Mouse (Mus musculus) embryonic facial prominence, embryonic 13.5 days (tissue): ENCODE measurements around the gene Gjb4. TPM values are rescaled to one million over a fixed set of nuclear protein-coding genes. Genes with fewer than 3 reads are reported as not detected.

Source experiments
- ATAC-seq: fragments of 200-750 bp; cut with Nextera tagmentation; 2 replicates; pipeline ENCODE4 v1.8.0; 2017; ENCODE audit warnings: low read depth; ENCODE audit not compliant: insufficient number of reproducible peaks, insufficient read depth, low FRiP score, low TSS enrichment
- H3K27ac ChIP-seq: fragments of 300-500 bp; sonication (generic); 2 replicates; pipeline ENCODE4 v1.5.1; 2015; ENCODE audit warnings: moderate library complexity, mild to moderate bottlenecking, inconsistent platforms
- H3K27me3 ChIP-seq: fragments of 300-500 bp; sonication (generic); 2 replicates; pipeline ENCODE4 v1.6.1; 2015; ENCODE audit warnings: mild to moderate bottlenecking, inconsistent platforms
- H3K36me3 ChIP-seq: fragments of 300-500 bp; sonication (generic); 2 replicates; pipeline ENCODE4 v1.6.1; 2015; ENCODE audit warnings: mild to moderate bottlenecking, inconsistent platforms
- H3K4me1 ChIP-seq: fragments of 300-500 bp; sonication (generic); 2 replicates; pipeline ENCODE4 v1.6.1; 2015; ENCODE audit warnings: inconsistent platforms
- H3K4me2 ChIP-seq: fragments of 300-500 bp; sonication (generic); 2 replicates; pipeline ENCODE4 v1.6.1; 2015; ENCODE audit warnings: moderate library complexity, mild to moderate bottlenecking, inconsistent platforms
- H3K4me3 ChIP-seq: fragments of 300-500 bp; sonication (generic); 2 replicates; pipeline ENCODE4 v1.5.1; 2015; ENCODE audit warnings: mild to moderate bottlenecking, inconsistent platforms
- H3K9ac ChIP-seq: fragments of 300-500 bp; sonication (generic); 2 replicates; pipeline ENCODE4 v1.6.1; 2015; ENCODE audit warnings: mild to moderate bottlenecking, inconsistent platforms
- H3K9me3 ChIP-seq: fragments of 300-500 bp; sonication (generic); 2 replicates; pipeline ENCODE4 v1.6.1; 2016; ENCODE audit warnings: inconsistent platforms
- WGBS: fragments of 180-500 bp; shearing (Covaris S2); methylation state at CpG from one replicate; pipeline ENCODE4 v1.1.7; 2015; ENCODE audit warnings: mixed read lengths; 5-methylcytosine and 5-hydroxymethylcytosine counted together
- polyA plus RNA-seq: library from polyadenylated mRNA; unstranded; fragments of >200 nt; fragmentation: Nextera tagmentation; extraction: Ambion mirVana; gene quantifications from 2 replicates; pipeline ENCODE4 v1.2.1, GENCODE M21; 2015

Gjb4 gene
- polyA plus RNA-seq, 1 experiment from 2014 or later = 0.14 TPM

GRCm38 (mm10) chr4:127325276-127325675 lies 28.6 kb downstream of the Gjb4 start:
- no peak overlapping the region for H3K4me2 ChIP-seq
- 89% methylated on average over 5 of the region's 5 CpGs for WGBS
- H3K27me3 ChIP-seq = peaks cover 47% of the 10 kb centered on the region
- H3K4me3 ChIP-seq = no peak overlapping the region
- no peaks in the 10 kb centered on the region for H3K9me3 ChIP-seq
- H3K36me3 ChIP-seq = no peaks in the 10 kb centered on the region
- ATAC-seq = no peak
- H3K27ac ChIP-seq = no peak overlapping the region
- H3K4me1 ChIP-seq = peaks cover 10% of the 10 kb centered on the region; the same call in 1 of the 2 replicates
- no peak overlapping the region for H3K9ac ChIP-seq

DNA sequence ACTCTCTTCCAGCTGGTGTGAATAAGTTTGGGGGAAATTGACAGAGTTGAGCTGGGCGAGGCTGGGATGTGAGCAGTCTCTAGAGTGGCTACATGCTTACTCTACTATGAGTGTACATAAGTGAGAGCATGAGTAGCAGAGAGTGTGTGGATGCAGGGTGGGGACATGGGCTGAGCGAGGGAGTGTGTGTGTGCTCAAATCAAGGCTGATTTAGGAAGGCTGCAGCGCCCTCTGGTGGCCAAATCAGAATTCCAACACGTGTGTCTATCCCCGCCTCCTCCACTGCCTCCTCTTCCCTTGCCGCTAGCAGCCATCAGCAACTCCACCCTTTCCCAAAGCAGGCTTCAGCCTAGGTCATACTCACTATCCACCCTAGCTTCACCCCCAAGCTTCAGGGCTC lies 29.1 kb downstream of the Gjb4 start:
- H3K4me1 ChIP-seq = 0 out of 2 replicates have a peak, but pooled peaks cover 6% of the 10 kb centered on the region
- no peaks in the 10 kb centered on the region for H3K36me3 ChIP-seq
- H3K27me3 ChIP-seq = peaks cover 42% of the 10 kb centered on the region
- H3K27ac ChIP-seq = no peak overlapping the region
- H3K4me3 ChIP-seq = no peak overlapping the region
- no peak overlapping the region for H3K4me2 ChIP-seq
- WGBS = 7% methylated on average over 6 of the region's 6 CpGs
- H3K9me3 ChIP-seq = no peaks in the 10 kb centered on the region
- no peak; the same call in 1 of the 2 replicates for ATAC-seq
- H3K9ac ChIP-seq = no peak overlapping the region

DNA sequence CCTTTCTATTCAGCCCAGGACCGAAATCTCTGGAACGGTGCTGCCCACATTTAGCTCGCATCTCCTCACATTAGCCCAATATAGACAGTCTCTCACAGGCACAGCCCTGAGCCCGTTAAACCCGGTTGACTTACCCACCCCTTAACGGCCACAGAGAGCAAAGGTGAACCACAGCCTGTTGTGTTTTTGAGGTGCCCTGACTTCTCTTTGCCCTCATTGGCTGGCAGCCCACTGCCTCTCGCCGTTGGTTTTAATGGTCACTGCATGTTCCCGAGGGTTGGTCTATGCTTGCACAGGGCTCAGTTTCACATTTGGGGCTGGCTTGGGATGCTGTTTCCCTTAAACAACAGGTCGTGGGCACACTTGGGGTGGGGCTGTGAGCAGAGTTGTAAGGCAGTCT lies 29.6 kb downstream of the Gjb4 start:
- Histone ChIP-seq H3K36me3 (no peaks in the 10 kb centered on the region), H3K9me3 (no peaks in the 10 kb centered on the region), H3K4me1 (0 out of 2 replicates have a peak, but pooled peaks cover 3% of the 10 kb centered on the region), H3K4me2 (no peak overlapping the region), H3K27me3 (peaks cover 37% of the 10 kb centered on the region), H3K4me3 (no peak overlapping the region), H3K9ac (no peak overlapping the region), H3K27ac (no peak overlapping the region)
- ATAC-seq = no peak
- WGBS = 77% methylated on average over 10 of the region's 10 CpGs

DNA sequence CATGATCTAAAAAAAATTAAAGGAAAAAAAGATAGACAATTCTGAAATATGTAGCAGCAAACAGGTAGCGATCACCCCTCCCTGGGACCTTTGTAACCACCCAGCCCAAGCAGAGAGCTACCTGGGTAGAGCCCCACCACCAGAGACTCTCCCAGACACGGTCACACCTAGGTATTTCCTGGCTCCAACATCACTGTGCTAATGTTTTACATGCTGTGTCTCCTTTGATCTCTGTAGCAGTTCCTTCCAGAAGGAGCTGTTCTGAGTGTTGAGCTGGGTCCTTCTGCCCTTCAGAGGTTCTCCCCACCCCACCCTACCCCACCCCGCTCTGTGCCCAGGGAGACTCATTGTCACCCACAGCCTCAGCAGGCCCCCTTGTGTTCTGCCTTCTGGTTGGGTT lies 30.2 kb downstream of the Gjb4 start:
- WGBS = 91% methylated on average over 3 of the region's 3 CpGs
- Histone ChIP-seq H3K27ac (no peak overlapping the region), H3K4me3 (no peak overlapping the region), H3K9ac (no peak overlapping the region), H3K9me3 (no peaks in the 10 kb centered on the region), H3K36me3 (no peaks in the 10 kb centered on the region), H3K27me3 (peaks cover 31% of the 10 kb centered on the region), H3K4me2 (no peak overlapping the region), H3K4me1 (no peaks in the 10 kb centered on the region)
- ATAC-seq = no peak

GRCm38 (mm10) chr4:127319613-127320012 lies 34.3 kb downstream of the Gjb4 start:
- no peak for ATAC-seq
- WGBS = 4% methylated on average over 3 of the region's 3 CpGs
- Histone ChIP-seq H3K27me3 (peaks cover 3% of the 10 kb centered on the region), H3K9me3 (no peaks in the 10 kb centered on the region), H3K4me3 (no peak overlapping the region), H3K4me1 (no peaks in the 10 kb centered on the region), H3K9ac (no peak overlapping the region), H3K36me3 (no peaks in the 10 kb centered on the region), H3K4me2 (no peak overlapping the region), H3K27ac (no peak overlapping the region)

- Histone ChIP-seq H3K9me3 (no peaks in the 10 kb centered on the region), H3K4me1 (peaks cover 19% of the 10 kb centered on the region), H3K4me2 (no peak overlapping the region), H3K36me3 (no peaks in the 10 kb centered on the region), H3K27me3 (peaks cover 25% of the 10 kb centered on the region), H3K9ac (no peak overlapping the region), H3K4me3 (no peak overlapping the region), H3K27ac (no peak overlapping the region)
- no peak for ATAC-seq
- 56% methylated on average over 4 of the region's 4 CpGs for WGBS
These were observed 36.7 kb downstream of the Gjb4 start for GRCm38 (mm10) chr4:127317143-127317542.

DNA sequence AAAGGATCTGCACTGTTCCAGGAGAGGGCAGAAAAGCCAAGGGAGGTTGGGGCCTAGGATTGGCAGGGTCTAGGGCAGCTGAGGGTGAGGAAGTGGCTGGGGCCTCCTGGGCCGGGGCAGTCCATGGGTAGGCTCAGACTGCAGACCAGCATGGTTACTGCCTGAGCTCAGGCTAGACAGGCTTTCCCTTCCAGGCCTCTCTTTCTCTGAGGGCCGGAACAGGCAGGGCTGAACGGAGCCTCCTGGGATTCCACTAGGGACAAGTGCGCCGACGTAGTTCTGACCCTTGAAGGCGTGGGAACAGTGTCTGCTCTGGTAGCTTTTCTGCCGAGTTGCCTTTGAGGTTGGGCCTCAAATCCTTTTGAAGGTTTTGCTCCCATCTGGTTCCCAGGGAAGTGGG lies 38.1 kb downstream of the Gjb4 start:
- Histone ChIP-seq H3K9ac (no peak overlapping the region), H3K9me3 (no peaks in the 10 kb centered on the region), H3K27ac (no peak overlapping the region), H3K4me2 (no peak overlapping the region), H3K4me3 (no peak overlapping the region), H3K4me1 (peaks cover 19% of the 10 kb centered on the region), H3K36me3 (no peaks in the 10 kb centered on the region), H3K27me3 (peaks cover 33% of the 10 kb centered on the region)
- WGBS = 84% methylated on average over 8 of the region's 8 CpGs
- no peak for ATAC-seq

GRCm38 (mm10) chr4:127314585-127314984 lies 39.3 kb downstream of the Gjb4 start:
- no peaks in the 10 kb centered on the region for H3K9me3 ChIP-seq
- no peak overlapping the region for H3K27ac ChIP-seq
- no peak for ATAC-seq
- peak overlapping the region; percentile 72 for H3K9ac ChIP-seq
- WGBS = 45% methylated on average over 9 of the region's 9 CpGs
- H3K4me2 ChIP-seq = peak overlapping the region; percentile 95
- H3K27me3 ChIP-seq = peaks cover 33% of the 10 kb centered on the region
- peak overlapping the region; percentile 54 for H3K4me3 ChIP-seq
- no peaks in the 10 kb centered on the region for H3K36me3 ChIP-seq
- peaks cover 19% of the 10 kb centered on the region for H3K4me1 ChIP-seq

DNA sequence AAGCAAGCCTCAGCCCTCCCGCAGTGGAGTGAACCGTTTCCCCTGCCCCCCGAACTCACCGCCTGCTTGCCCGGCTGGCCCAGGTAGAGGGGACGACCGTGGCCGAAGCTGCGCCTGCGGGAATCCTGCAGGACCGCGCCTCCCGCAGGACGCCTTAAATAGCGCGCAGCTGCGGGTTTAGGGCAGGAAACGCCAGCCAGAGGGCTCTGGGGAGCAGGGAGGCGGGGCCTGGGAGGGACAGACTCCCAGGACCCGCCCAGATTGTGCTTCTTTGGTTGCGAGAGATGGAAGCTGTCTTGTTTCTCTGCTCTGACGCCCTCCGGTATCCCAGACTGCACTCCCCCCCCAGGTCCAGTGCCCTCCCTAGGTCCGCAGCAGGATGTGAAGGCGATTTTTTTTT lies 40.0 kb downstream of the Gjb4 start, which contains the start of gene Gja4:
Gene Gja4 (minus strand): TSS at position 179 of the 400 bp plus-strand sequence.
- Histone ChIP-seq H3K9ac (peak within 1 kb of the TSS; percentile 72), H3K27ac (no peak within 1 kb of the TSS), H3K36me3 (no peaks in the 10 kb centered on the region), H3K4me2 (peak within 1 kb of the TSS; percentile 95), H3K4me3 (peak within 1 kb of the TSS; percentile 54), H3K9me3 (no peaks in the 10 kb centered on the region), H3K27me3 (peaks cover 33% of the 10 kb centered on the region), H3K4me1 (peaks cover 19% of the 10 kb centered on the region)
- peak; percentile 49 for ATAC-seq
- 0% methylated on average over 25 of the region's 25 CpGs for WGBS

- Histone ChIP-seq H3K4me3 (no peak overlapping the region), H3K27me3 (peaks cover 33% of the 10 kb centered on the region), H3K36me3 (no peaks in the 10 kb centered on the region), H3K4me2 (no peak overlapping the region), H3K4me1 (peaks cover 19% of the 10 kb centered on the region), H3K27ac (no peak overlapping the region), H3K9me3 (no peaks in the 10 kb centered on the region), H3K9ac (no peak overlapping the region)
- 68% methylated on average over 24 of the region's 24 CpGs for whole genome bisulfite sequencing
- no peak for ATAC-seq
These were observed 41.5 kb downstream of the Gjb4 start for GRCm38 (mm10) chr4:127312349-127312748.

DNA sequence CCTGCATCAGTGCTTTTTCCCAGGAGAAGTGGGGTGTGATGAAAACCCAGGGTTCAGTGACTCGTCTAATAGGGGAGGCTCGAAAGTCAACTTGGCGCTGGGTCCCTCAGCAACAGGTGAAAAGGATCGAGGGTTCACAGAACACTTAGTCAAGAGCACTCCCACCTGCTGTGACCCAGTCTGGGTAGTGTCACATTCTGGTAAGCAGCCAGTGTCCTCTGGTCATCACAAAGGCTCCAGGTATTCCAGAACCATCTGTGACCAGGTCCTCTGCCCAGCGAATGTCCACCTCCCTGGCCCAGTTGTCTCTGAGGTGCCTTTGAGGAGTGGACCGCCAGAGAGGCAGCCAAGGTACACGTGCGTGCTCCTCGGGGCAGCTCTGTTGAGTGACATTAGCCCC lies 42.3 kb downstream of the Gjb4 start:
- H3K27ac ChIP-seq = no peak overlapping the region
- no peak overlapping the region for H3K4me2 ChIP-seq
- no peaks in the 10 kb centered on the region for H3K9me3 ChIP-seq
- 52% methylated on average over 9 of the region's 9 CpGs for WGBS
- no peak for ATAC-seq
- no peak overlapping the region for H3K9ac ChIP-seq
- no peak overlapping the region for H3K4me3 ChIP-seq
- peaks cover 33% of the 10 kb centered on the region for H3K27me3 ChIP-seq
- H3K36me3 ChIP-seq = no peaks in the 10 kb centered on the region
- H3K4me1 ChIP-seq = peaks cover 19% of the 10 kb centered on the region

DNA sequence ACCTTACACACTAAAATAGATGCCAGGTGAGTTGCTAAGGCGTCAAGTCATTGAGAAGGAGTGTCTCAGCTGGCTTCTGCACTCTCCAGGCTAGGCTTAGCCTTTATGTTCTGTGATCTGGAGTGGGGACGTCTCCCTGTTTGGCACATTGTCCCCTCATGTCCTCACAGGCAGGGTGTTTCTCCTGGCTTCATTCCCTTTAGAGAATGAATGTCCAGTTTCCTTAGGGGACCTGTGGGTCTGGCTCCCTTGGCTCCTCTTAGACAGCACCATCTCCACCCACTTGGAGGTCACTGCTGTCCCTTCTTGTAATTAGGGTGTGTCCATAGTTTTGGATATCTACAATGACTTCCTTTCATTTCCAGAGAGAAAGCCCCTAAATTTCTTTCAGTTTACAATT lies 47.0 kb downstream of the Gjb4 start:
- Histone ChIP-seq H3K27me3 (peaks cover 6% of the 10 kb centered on the region), H3K9me3 (no peaks in the 10 kb centered on the region), H3K4me3 (no peak overlapping the region), H3K9ac (no peak overlapping the region), H3K36me3 (no peaks in the 10 kb centered on the region), H3K4me1 (no peaks in the 10 kb centered on the region), H3K4me2 (no peak overlapping the region), H3K27ac (no peak overlapping the region)
- WGBS = 58% methylated on average over 2 of the region's 2 CpGs
- ATAC-seq = no peak

- no peak for ATAC-seq
- 84% methylated on average over 3 of the region's 3 CpGs for WGBS
These were observed 50.1 kb downstream of the Gjb4 start for GRCm38 (mm10) chr4:127303796-127304195.

More at GRCm38 (mm10) chr4:127303796-127304195, 50.1 kb downstream of the Gjb4 start:
- no peak overlapping the region for H3K9ac ChIP-seq
- H3K4me3 ChIP-seq = no peak overlapping the region
- H3K4me1 ChIP-seq = no peaks in the 10 kb centered on the region
- no peaks in the 10 kb centered on the region for H3K36me3 ChIP-seq
- no peak overlapping the region for H3K4me2 ChIP-seq
- H3K27ac ChIP-seq = no peak overlapping the region
- no peaks in the 10 kb centered on the region for H3K9me3 ChIP-seq
- H3K27me3 ChIP-seq = no peaks in the 10 kb centered on the region
